Mouse (Mus musculus) Muller cell, postnatal 12 days (primary cell): ENCODE results near the gene Olfr352.

ENCODE experiments used
- DNase-seq: peaks from one replicate; pipeline ENCODE4 v3.0.0-alpha.2; 2015; ENCODE audit errors: inconsistent ontology term

Gene Olfr352

GRCm38 (mm10) chr2:36868160-36868559, at the start of gene Olfr352:
TSS of gene Olfr352 (plus strand) at chr2:36868460.
- no peak for DNase-seq

GRCm38 (mm10) chr2:36846010-36846409, 22.2 kb upstream of the Olfr352 start, which contains the start of gene Olfr350:
TSS of gene Olfr350 (plus strand) at chr2:36846310.
- no peak for DNase-seq

GRCm38 (mm10) chr2:36862560-36862959, 5.7 kb upstream of the Olfr352 start, which contains the start of gene Olfr351:
TSS of gene Olfr351 (minus strand) at chr2:36862660.
- DNase-seq = no peak

DNA sequence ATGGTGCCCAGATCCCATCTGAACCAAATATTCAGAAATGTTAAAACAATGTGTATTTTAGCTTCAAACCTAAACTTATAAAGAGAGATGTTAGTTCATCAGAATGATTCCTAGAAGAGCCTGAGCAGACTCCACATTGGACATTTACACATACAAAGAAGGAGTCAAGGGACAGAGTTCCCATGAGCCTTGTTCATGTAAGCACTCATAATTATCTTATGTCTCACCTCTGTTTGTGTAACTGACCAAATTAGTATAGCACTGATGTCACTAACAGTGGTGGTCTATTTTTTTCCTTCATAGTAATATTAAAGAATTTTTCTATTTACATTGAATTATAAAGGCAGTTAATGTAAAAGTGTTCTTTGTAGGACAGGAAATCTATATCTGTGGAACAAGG, 24.6 kb downstream of the Olfr352 start, which contains the start of gene Olfr353:
Olfr353 (minus strand) TSS at position 101 of the 400 bp plus-strand sequence.
- DNase-seq = no peak

- no peak for DNase-seq
These were observed 28.9 kb downstream of the Olfr352 start for GRCm38 (mm10) chr2:36897114-36897513.

DNA sequence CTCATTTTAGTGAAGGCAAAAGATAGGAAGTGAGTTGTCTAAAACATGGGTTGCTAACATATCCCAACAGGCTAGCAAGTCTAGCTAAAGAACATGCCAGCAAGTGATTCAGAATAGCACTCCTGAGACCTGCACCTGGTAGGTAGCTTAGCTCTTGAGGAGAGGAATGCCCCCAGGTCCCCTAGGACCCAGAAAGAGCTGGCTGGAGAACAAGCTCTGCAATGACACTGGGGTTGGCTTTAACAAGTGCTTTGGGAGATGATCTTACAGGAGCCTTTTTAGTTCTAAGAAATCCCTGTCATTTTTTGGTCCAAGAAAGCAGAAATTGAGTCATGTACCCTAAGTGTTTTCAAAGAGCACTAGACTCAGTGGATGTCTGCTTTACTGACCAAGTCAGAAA, 37.1 kb downstream of the Olfr352 start, which contains the start of gene Olfr354:
Olfr354 (plus strand) TSS at position 301 of the 400 bp plus-strand sequence.
- no peak for DNase-seq
